Mouse (Mus musculus): ENCODE results near the gene Lsr. TPM values are rescaled to one million over a fixed set of nuclear protein-coding genes. Genes with fewer than 3 reads are reported as not detected.

Lsr gene
- total and polyA plus RNA-seq, 2 experiments from 2014 or later: 17.6 to 25.1 TPM

DNA sequence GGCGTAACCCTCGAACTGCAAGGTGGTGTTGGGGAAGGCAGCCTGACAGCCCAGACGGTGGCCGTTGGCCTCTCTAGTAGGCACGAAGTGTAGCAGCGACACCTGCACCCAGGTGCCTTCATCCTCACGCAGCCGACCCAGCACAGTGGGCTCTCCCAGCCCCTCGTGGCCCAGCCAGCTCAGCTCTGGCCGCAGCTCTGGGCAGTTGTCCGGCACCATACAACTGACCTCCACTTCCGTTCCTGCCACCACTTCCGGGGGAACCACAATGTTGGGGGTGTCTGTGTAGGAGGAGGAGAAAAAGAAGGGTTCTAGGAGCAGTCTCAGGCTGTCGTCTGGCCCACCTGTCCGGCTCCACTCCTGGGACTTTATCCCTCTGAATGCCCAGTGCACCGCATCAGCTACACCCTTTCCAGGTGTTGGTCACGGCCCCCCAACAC lies 64.3 kb downstream of the Lsr start:
- no peak for TF ChIP-seq CTCF (IDR thresholded peaks at IDR 0.05; ENCODE audit: low read depth)
- Histone ChIP-seq H3K36me3 (ENCODE audit: insufficient read depth) (no peaks in the 10 kb centered on the region), H3K4me2 (ENCODE audit: low read depth) (peak overlapping the region; percentile 56), H3K9ac (no peak overlapping the region), H3K4me1 (ENCODE audit: insufficient read depth) (no peaks in the 10 kb centered on the region; the same call in 1 of the 2 replicates), H3K27ac (ENCODE audit: low read depth, low read length) (no peak overlapping the region), H3K27me3 (ENCODE audit: insufficient read depth, low read length) (no peaks in the 10 kb centered on the region; the same call in 1 of the 2 replicates), H3K4me3 (ENCODE audit: low read depth, low read length) (peak overlapping the region; percentile 26), H3K9me3 (ENCODE audit: low read length) (no peaks in the 10 kb centered on the region)
- WGBS: 24% methylated on average over 17 of the region's 17 CpGs
- ATAC-seq: no peak
- no peak for DNase-seq

DNA sequence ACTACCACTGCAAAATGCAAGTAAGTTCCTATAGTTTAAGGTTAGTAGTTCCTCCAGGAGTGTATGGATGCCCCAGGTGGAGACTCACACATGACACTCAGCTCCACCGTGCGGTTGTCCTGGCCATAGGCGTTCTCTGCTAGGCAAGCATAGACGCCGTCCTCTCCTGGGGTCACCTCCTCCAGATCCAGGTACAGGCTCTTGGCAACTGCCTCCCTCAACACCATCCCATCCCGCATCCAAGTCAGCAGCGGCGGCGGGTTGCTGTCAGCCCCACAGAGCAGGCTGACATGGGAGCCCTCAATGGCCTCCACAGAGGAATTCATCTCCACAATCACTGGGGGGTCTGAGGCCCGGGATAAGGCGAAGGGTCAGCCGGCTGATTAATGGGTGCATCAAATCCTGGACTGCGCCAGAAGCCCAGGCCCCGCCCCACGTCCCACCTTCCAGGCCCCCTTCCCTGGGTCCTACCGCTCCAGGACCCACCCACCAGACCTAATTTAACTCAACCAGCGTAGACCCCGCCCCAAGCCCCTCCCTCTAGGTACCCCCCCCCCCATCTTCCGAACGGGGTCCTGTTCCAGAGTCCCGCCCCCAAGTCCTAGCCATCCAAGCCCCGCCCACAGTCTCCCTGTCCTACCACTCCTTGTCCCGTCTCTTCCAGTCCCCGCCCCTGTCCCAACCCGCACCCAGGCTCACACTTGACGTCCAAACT lies 64.8 kb downstream of the Lsr start:
- ATAC-seq: peak; percentile 27
- H3K36me3 ChIP-seq (ENCODE audit: insufficient read depth): no peaks in the 10 kb centered on the region
- no peaks in the 10 kb centered on the region; the same call in 1 of the 2 replicates for H3K27me3 ChIP-seq (ENCODE audit: insufficient read depth, low read length)
- WGBS: 2% methylated on average over 26 of the region's 26 CpGs
- no peaks in the 10 kb centered on the region; the same call in 1 of the 2 replicates for H3K4me1 ChIP-seq (ENCODE audit: insufficient read depth)
- H3K4me2 ChIP-seq (ENCODE audit: low read depth): peak overlapping the region; percentile 56
- H3K9me3 ChIP-seq (ENCODE audit: low read length): no peaks in the 10 kb centered on the region
- peak overlapping the region; percentile 26 for H3K4me3 ChIP-seq (ENCODE audit: low read depth, low read length)
- DNase-seq: no peak
- no peak overlapping the region for H3K27ac ChIP-seq (ENCODE audit: low read depth, low read length)
- H3K9ac ChIP-seq: peak overlapping the region; percentile 18; the same call in 1 of the 2 replicates
- no peak for TF ChIP-seq CTCF (IDR thresholded peaks at IDR 0.05; ENCODE audit: low read depth)

Other genes with a start within 250 kb of the Lsr start
- 173 TPM in 2 replicates for gene Tmem147, start 243.9 kb downstream of the Lsr start, total RNA-seq (2014; rRNA removed)
- gene Tmem147, start 243.9 kb downstream of the Lsr start, polyA plus RNA-seq (2015; fragmentation: Nextera tagmentation; extraction: Ambion mirVana): 290 and 328 TPM in 2 replicates
- gene Gapdhs, start 229.8 kb downstream of the Lsr start, total RNA-seq (2014; rRNA removed): not detected in 2 replicates
- 0.15 and 0.65 TPM in 2 replicates for gene Gapdhs, start 229.8 kb downstream of the Lsr start, polyA plus RNA-seq (2015; fragmentation: Nextera tagmentation; extraction: Ambion mirVana)
- gene Sbsn, start 222.0 kb downstream of the Lsr start, total RNA-seq (2014; rRNA removed): 2.8 and 4.6 TPM in 2 replicates
- 2.3 and 3.5 TPM in 2 replicates for gene Sbsn, start 222.0 kb downstream of the Lsr start, polyA plus RNA-seq (2015; fragmentation: Nextera tagmentation; extraction: Ambion mirVana)
- 2.2 and 5.2 TPM in 2 replicates for gene Dmkn, start 209.7 kb downstream of the Lsr start, total RNA-seq (2014; rRNA removed)
- 7.2 and 7.4 TPM in 2 replicates for gene Dmkn, start 209.7 kb downstream of the Lsr start, polyA plus RNA-seq (2015; fragmentation: Nextera tagmentation; extraction: Ambion mirVana)
- not detected in 2 replicates for gene Krtdap, start 185.6 kb downstream of the Lsr start, total RNA-seq (2014; rRNA removed)
- gene Krtdap, start 185.6 kb downstream of the Lsr start, polyA plus RNA-seq (2015; fragmentation: Nextera tagmentation; extraction: Ambion mirVana): 1.4 and 1.5 TPM in 2 replicates
- not detected in 2 replicates for gene Ffar2, start 149.7 kb downstream of the Lsr start, total RNA-seq (2014; rRNA removed)
- 0.07 TPM in 1 of 2 replicates, not detected in the other for gene Ffar2, start 149.7 kb downstream of the Lsr start, polyA plus RNA-seq (2015; fragmentation: Nextera tagmentation; extraction: Ambion mirVana)
- gene Ffar3, start 117.3 kb downstream of the Lsr start, total RNA-seq (2014; rRNA removed): not detected in 2 replicates
- gene Ffar3, start 117.3 kb downstream of the Lsr start, polyA plus RNA-seq (2015; fragmentation: Nextera tagmentation; extraction: Ambion mirVana): 0.09 TPM in 1 of 2 replicates, not detected in the other
- gene Ffar1, start 111.9 kb downstream of the Lsr start, total RNA-seq (2014; rRNA removed): 0.08 TPM in 1 of 2 replicates, not detected in the other
- not detected in 2 replicates for gene Ffar1, start 111.9 kb downstream of the Lsr start, polyA plus RNA-seq (2015; fragmentation: Nextera tagmentation; extraction: Ambion mirVana)
- not detected in 2 replicates for gene Cd22, start 93.1 kb downstream of the Lsr start, total RNA-seq (2014; rRNA removed)
- gene Cd22, start 93.1 kb downstream of the Lsr start, polyA plus RNA-seq (2015; fragmentation: Nextera tagmentation; extraction: Ambion mirVana): 0.10 TPM in 1 of 2 replicates, not detected in the other
- gene Mag, start 58.6 kb downstream of the Lsr start, total RNA-seq (2014; rRNA removed): 2.5 and 2.9 TPM in 2 replicates
- gene Mag, start 58.6 kb downstream of the Lsr start, polyA plus RNA-seq (2015; fragmentation: Nextera tagmentation; extraction: Ambion mirVana): 2.7 and 3.6 TPM in 2 replicates
- gene Hamp2, start 48.8 kb downstream of the Lsr start, total RNA-seq (2014; rRNA removed): not detected in 2 replicates
- gene Hamp2, start 48.8 kb downstream of the Lsr start, polyA plus RNA-seq (2015; fragmentation: Nextera tagmentation; extraction: Ambion mirVana): not detected in 2 replicates
- not detected in 2 replicates for gene Hamp, start 29.4 kb downstream of the Lsr start, total RNA-seq (2014; rRNA removed)
- gene Hamp, start 29.4 kb downstream of the Lsr start, polyA plus RNA-seq (2015; fragmentation: Nextera tagmentation; extraction: Ambion mirVana): not detected in 2 replicates
- gene Usf2, start 16.7 kb downstream of the Lsr start, total RNA-seq (2014; rRNA removed): 81.4 and 93.9 TPM in 2 replicates
- gene Usf2, start 16.7 kb downstream of the Lsr start, polyA plus RNA-seq (2015; fragmentation: Nextera tagmentation; extraction: Ambion mirVana): 18.9 and 22.6 TPM in 2 replicates
- 0.08 and 0.48 TPM in 2 replicates for gene Fam187b, start 326 bp upstream of the Lsr start, total RNA-seq (2014; rRNA removed)
- 0.50 and 0.78 TPM in 2 replicates for gene Fam187b, start 326 bp upstream of the Lsr start, polyA plus RNA-seq (2015; fragmentation: Nextera tagmentation; extraction: Ambion mirVana)
- 10.9 and 19.9 TPM in 2 replicates for gene Fxyd5, start 69.0 kb upstream of the Lsr start, total RNA-seq (2014; rRNA removed)
- 25.1 and 30.4 TPM in 2 replicates for gene Fxyd5, start 69.0 kb upstream of the Lsr start, polyA plus RNA-seq (2015; fragmentation: Nextera tagmentation; extraction: Ambion mirVana)
- gene Fxyd7, start 78.0 kb upstream of the Lsr start, total RNA-seq (2014; rRNA removed): 74.3 and 92.0 TPM in 2 replicates
- 167 and 231 TPM in 2 replicates for gene Fxyd7, start 78.0 kb upstream of the Lsr start, polyA plus RNA-seq (2015; fragmentation: Nextera tagmentation; extraction: Ambion mirVana)
- 14.9 and 19.5 TPM in 2 replicates for gene Fxyd1, start 83.7 kb upstream of the Lsr start, total RNA-seq (2014; rRNA removed)
- gene Fxyd1, start 83.7 kb upstream of the Lsr start, polyA plus RNA-seq (2015; fragmentation: Nextera tagmentation; extraction: Ambion mirVana): 56.8 and 66.3 TPM in 2 replicates
- 1.1 and 1.6 TPM in 2 replicates for gene Lgi4, start 85.9 kb upstream of the Lsr start, total RNA-seq (2014; rRNA removed)
- 0.68 and 0.98 TPM in 2 replicates for gene Lgi4, start 85.9 kb upstream of the Lsr start, polyA plus RNA-seq (2015; fragmentation: Nextera tagmentation; extraction: Ambion mirVana)
- gene Fxyd3, start 103.2 kb upstream of the Lsr start, total RNA-seq (2014; rRNA removed): not detected in 2 replicates
- not detected in 2 replicates for gene Fxyd3, start 103.2 kb upstream of the Lsr start, polyA plus RNA-seq (2015; fragmentation: Nextera tagmentation; extraction: Ambion mirVana)
- gene Hpn, start 141.8 kb upstream of the Lsr start, total RNA-seq (2014; rRNA removed): 0.48 TPM in 1 of 2 replicates, not detected in the other
- 0.19 and 0.61 TPM in 2 replicates for gene Hpn, start 141.8 kb upstream of the Lsr start, polyA plus RNA-seq (2015; fragmentation: Nextera tagmentation; extraction: Ambion mirVana)
- 26.7 and 38.0 TPM in 2 replicates for gene Scn1b, start 153.5 kb upstream of the Lsr start, total RNA-seq (2014; rRNA removed)
- 24.4 and 29.8 TPM in 2 replicates for gene Scn1b, start 153.5 kb upstream of the Lsr start, polyA plus RNA-seq (2015; fragmentation: Nextera tagmentation; extraction: Ambion mirVana)
- 244 and 265 TPM in 2 replicates for gene Gramd1a, start 182.4 kb upstream of the Lsr start, total RNA-seq (2014; rRNA removed)
- gene Gramd1a, start 182.4 kb upstream of the Lsr start, polyA plus RNA-seq (2015; fragmentation: Nextera tagmentation; extraction: Ambion mirVana): 176 and 178 TPM in 2 replicates